In genomic region chr5:133569096-133569495, GRCm38 (mm10) we compare ENCODE assay signal across 17 mouse cellular contexts.
DNase-seq lines count a peak whose midpoint lies in the region.
"Had no signal": no experiment of that assay in that cellular context is flagged by ENCODE, and none has a peak within 500 bp of the region (broad histone marks: within the 10 kb centered on the region; RNA-seq: fewer than 3 reads in every experiment).

No protein-coding gene starts in this region.

- H3K27me3 ChIP-seq in limb, embryonic 10.5 days (ENCODE audit: low read depth, poor library complexity, severe bottlenecking), result no peaks in the 10 kb centered on the region
- H3K27me3 ChIP-seq: forebrain, embryonic 12.5 days had no signal

- no peaks in the 10 kb centered on the region for H3K9me3 ChIP-seq in limb, embryonic 10.5 days (replicated peaks)
- H3K9me3 ChIP-seq: forebrain, embryonic 12.5 days had no signal

- H3K36me3 ChIP-seq in limb, embryonic 10.5 days, result no peaks in the 10 kb centered on the region
- H3K36me3 ChIP-seq: forebrain, embryonic 12.5 days had no signal

- H3K4me3 ChIP-seq in limb, embryonic 10.5 days, result no peak overlapping the region
- H3K4me3 ChIP-seq: forebrain, embryonic 12.5 days; myocyte had no signal

- H3K27ac ChIP-seq in limb, embryonic 10.5 days, result no peak overlapping the region
- H3K27ac ChIP-seq: forebrain, embryonic 12.5 days; hindbrain, postnatal 0 days; liver, embryonic 14.5 days had no signal

- 91% methylated on average over 2 of the region's 2 CpGs for WGBS in limb, embryonic 10.5 days

- H3K4me1 ChIP-seq in limb, embryonic 10.5 days, result no peaks in the 10 kb centered on the region

- peak; percentile 18 for DNase-seq in kidney, postnatal 10 days
- DNase-seq in kidney, adult 18-20 months, result no peak
- DNase-seq in R1 (ENCODE audit: low read depth, low spot score) (peak; percentile 20), MN1 (ENCODE audit: low spot score) (no peak)
- peak; percentile 37 for DNase-seq in embryo, embryonic 10 days (ENCODE audit: low spot score)
- DNase-seq in limb, embryonic 10.5 days (ENCODE audit: low spot score), result peak; percentile 40
- no peak for DNase-seq in spleen, postnatal 36 days (ENCODE audit: low spot score in 2 of 2)
- DNase-seq: cerebellum, postnatal 10 days; gastrocnemius, postnatal 36 days; kidney, postnatal 14 days; lung, postnatal 36 days; right cerebral cortex, postnatal 4 days; thymus, adult 2 months had no signal

Comparison
In these comparisons a context has a peak if more than half of its experiments do, and no peak if none do; other contexts are left out.
1. DNase-seq: peak in kidney, postnatal 10 days (single experiment), R1 (single experiment), embryo, embryonic 10 days (single experiment) and limb, embryonic 10.5 days (single experiment); none in kidney, adult 18-20 months (single experiment), spleen, postnatal 36 days (0 of 2) and MN1 (single experiment).